Mouse (Mus musculus) kidney, embryonic 14.5 days (tissue): ENCODE measurements around the gene Tnni3. TPM values are rescaled to one million over a fixed set of nuclear protein-coding genes. Genes with fewer than 3 reads are reported as not detected.
A peak's percentile ranks its signal among the peaks of the same experiment; 100 is the strongest.

Experiments
- ATAC-seq: fragments of 200-750 bp; cut with Nextera tagmentation; 2 replicates; pipeline ENCODE4 v1.8.0; 2017; ENCODE audit warnings: moderate number of reproducible peaks, mild to moderate bottlenecking, moderate TSS enrichment, moderate library complexity; ENCODE audit not compliant: low FRiP score, low TSS enrichment
- H3K27ac ChIP-seq: fragments of 300-500 bp; sonication (generic); 2 replicates; pipeline ENCODE4 v1.5.1; 2014; ENCODE audit warnings: low read depth, mild to moderate bottlenecking, low read length, moderate library complexity, mixed read lengths
- H3K27me3 ChIP-seq: fragments of 300-500 bp; sonication (generic); 2 replicates; pipeline ENCODE4 v1.6.1; 2014; ENCODE audit warnings: mild to moderate bottlenecking, low read length; ENCODE audit not compliant: control insufficient read depth, insufficient read depth
- H3K36me3 ChIP-seq: fragments of 300-500 bp; sonication (generic); 2 replicates; pipeline ENCODE4 v1.6.1; 2014; ENCODE audit warnings: low read length, mixed read lengths; ENCODE audit not compliant: control insufficient read depth, insufficient read depth
- H3K4me1 ChIP-seq: fragments of 300-500 bp; sonication (generic); 2 replicates; pipeline ENCODE4 v1.6.1; 2014; ENCODE audit warnings: low read length, mixed read lengths; ENCODE audit not compliant: control insufficient read depth, insufficient read depth
- H3K4me2 ChIP-seq: fragments of 300-500 bp; sonication (generic); replicated peaks from 2 replicates; pipeline ENCODE4 v1.6.1; 2014; ENCODE audit warnings: low read depth, mild to moderate bottlenecking, low read length
- H3K4me3 ChIP-seq: fragments of 300-500 bp; sonication (generic); 2 replicates; pipeline ENCODE4 v1.5.1; 2014; ENCODE audit warnings: mild to moderate bottlenecking, low read length
- H3K9ac ChIP-seq: fragments of 300-500 bp; sonication (generic); 2 replicates; pipeline ENCODE4 v1.6.1; 2014; ENCODE audit warnings: low read depth, mild to moderate bottlenecking, low read length, moderate library complexity
- H3K9me3 ChIP-seq: fragments of 300-500 bp; sonication (generic); 2 replicates; pipeline ENCODE4 v1.6.1; 2016; ENCODE audit warnings: low read length; ENCODE audit not compliant: control insufficient read depth
- WGBS: fragments of 180-500 bp; shearing (Covaris S2); extraction: QIAGEN DNeasy Blood & Tissue Kit; methylation state at CpG from one replicate; pipeline ENCODE4 v1.1.7; 2014; 5-methylcytosine and 5-hydroxymethylcytosine counted together
- polyA plus RNA-seq: library from polyadenylated mRNA; unstranded; fragments of >200 nt; fragmentation: Nextera tagmentation; extraction: Ambion mirVana; gene quantifications from 2 replicates; pipeline ENCODE4 v1.2.1, GENCODE M21; 2014

The Tnni3 gene
- polyA plus RNA-seq, 1 experiment from 2014 or later = 4.9 TPM

DNA sequence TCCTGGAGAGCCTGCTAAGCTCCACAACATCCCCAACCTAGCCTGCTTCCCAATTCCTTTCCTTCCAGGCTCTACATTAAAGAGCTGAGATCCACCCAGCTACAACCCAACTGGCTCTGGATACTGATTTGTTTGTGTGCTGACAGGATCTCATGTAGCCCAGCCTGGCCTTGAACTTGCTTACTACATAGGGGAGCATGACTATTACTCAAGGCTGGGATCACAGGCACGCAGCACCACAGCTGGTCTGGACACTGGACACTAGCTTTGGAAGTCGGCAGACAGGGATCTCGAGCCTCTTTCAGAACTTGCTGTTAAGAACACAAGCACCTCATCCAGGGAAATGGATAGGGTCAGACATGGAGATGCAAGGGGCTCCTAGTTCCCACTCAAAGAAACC lies 27.6 kb downstream of the Tnni3 start:
- peaks cover 23% of the 10 kb centered on the region for H3K4me1 ChIP-seq
- WGBS = 93% methylated on average over 3 of the region's 3 CpGs
- no peak overlapping the region for H3K4me2 ChIP-seq
- H3K9ac ChIP-seq = no peak overlapping the region
- H3K4me3 ChIP-seq = no peak overlapping the region
- no peak for ATAC-seq
- H3K27ac ChIP-seq = no peak overlapping the region
- H3K36me3 ChIP-seq = peaks cover 25% of the 10 kb centered on the region
- no peaks in the 10 kb centered on the region for H3K27me3 ChIP-seq
- no peaks in the 10 kb centered on the region for H3K9me3 ChIP-seq

DNA sequence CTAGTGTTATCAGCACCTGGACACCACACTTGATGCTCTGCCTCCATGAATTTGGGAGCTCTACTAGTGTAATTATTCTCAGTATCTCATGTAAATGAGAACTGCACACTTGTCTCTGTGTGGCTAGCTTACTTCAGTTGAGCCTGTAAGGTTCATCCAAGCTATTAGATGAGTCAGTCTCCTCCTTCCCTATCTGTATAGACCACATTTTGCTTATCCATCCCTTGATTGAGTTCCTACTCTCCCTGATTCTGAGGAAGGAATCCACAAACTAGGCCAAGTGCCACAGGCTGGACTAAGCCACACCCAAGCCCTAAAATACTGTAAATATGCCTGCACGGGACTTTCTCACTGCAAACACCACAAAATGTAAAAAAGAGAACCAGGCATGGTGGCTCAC lies 30.0 kb downstream of the Tnni3 start:
- Histone ChIP-seq H3K27me3 (no peaks in the 10 kb centered on the region), H3K9me3 (no peaks in the 10 kb centered on the region), H3K9ac (no peak overlapping the region), H3K36me3 (peaks cover 36% of the 10 kb centered on the region), H3K27ac (no peak overlapping the region), H3K4me2 (no peak overlapping the region), H3K4me1 (peaks cover 9% of the 10 kb centered on the region), H3K4me3 (no peak overlapping the region)
- no peak for ATAC-seq
- WGBS = 82% methylated on average over 1 of the region's 1 CpGs

DNA sequence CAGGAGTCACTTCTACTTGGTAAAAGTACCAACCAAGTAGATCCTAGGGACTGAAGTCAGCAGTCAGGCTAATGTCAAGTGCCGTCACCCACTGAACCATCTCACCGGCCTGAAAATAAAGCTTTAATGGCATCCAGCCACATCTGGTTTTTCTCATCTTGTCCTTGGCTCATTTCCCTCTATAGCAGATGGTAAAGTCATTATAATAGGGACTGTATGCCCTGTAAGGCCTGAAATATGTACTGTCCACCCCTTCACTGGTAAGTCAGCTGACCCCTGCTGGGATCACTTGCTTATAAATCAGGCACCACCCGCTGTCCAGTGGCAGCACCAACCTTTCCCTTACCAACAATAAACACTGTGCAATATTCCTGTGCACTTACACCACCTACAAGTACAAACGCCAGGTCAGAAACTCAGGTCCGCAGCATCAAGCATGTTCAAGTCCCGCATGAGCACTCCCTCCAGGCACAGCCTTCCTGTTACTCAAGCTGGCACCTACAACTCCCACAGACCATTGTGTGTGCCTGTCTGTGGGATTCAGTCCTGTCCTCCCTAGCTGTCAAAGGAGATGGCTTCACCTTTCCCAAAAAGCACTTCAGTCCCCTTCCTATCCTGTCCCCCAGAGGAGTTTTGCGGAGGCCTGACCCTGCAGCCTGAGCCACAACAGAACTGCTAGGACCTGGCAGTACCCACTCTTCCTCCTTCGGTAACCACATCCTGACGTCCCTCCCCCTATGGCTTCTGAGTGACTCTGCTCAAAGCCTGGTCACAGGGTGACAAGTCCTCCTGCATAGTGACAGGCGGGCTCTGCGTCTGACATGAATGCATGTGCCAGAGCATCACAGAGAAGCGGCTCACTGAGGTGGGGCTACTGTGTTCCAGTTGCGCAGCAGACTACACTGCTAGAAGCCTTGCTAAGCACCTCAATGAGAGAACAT lies 31.5 kb downstream of the Tnni3 start:
- H3K9ac ChIP-seq = no peak overlapping the region; the same call in 1 of the 2 replicates
- no peaks in the 10 kb centered on the region for H3K27me3 ChIP-seq
- H3K27ac ChIP-seq = no peak overlapping the region
- no peak overlapping the region for H3K4me3 ChIP-seq
- H3K9me3 ChIP-seq = no peaks in the 10 kb centered on the region
- H3K4me1 ChIP-seq = no peaks in the 10 kb centered on the region
- peaks cover 45% of the 10 kb centered on the region for H3K36me3 ChIP-seq
- WGBS = 68% methylated on average over 13 of the region's 13 CpGs
- peak; percentile 75 for ATAC-seq
- H3K4me2 ChIP-seq = no peak overlapping the region

DNA sequence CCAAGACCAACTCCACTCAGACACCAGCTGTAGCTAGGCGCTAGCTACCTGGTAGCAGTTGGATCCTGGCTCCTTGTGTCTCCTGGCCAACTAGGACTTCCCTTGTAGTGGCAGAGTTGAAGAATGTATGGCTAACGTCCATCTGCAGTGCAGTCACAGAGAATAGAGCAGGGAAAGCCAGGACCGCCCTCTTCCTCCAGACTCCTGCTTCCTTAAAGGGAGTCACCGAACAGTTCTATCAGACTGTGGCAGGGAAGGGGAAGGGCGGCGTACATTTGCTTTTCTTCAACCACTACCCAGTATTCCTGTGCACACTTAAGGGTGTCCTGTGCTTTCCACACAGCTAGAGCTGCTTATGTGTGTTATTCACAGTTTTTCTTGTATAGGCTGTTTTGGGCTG lies 32.7 kb downstream of the Tnni3 start:
- no peak for ATAC-seq
- Histone ChIP-seq H3K4me1 (no peaks in the 10 kb centered on the region), H3K9me3 (no peaks in the 10 kb centered on the region), H3K9ac (no peak overlapping the region), H3K36me3 (peaks cover 37% of the 10 kb centered on the region), H3K4me3 (no peak overlapping the region), H3K4me2 (no peak overlapping the region), H3K27me3 (no peaks in the 10 kb centered on the region), H3K27ac (no peak overlapping the region)
- WGBS = 81% methylated on average over 6 of the region's 6 CpGs

DNA sequence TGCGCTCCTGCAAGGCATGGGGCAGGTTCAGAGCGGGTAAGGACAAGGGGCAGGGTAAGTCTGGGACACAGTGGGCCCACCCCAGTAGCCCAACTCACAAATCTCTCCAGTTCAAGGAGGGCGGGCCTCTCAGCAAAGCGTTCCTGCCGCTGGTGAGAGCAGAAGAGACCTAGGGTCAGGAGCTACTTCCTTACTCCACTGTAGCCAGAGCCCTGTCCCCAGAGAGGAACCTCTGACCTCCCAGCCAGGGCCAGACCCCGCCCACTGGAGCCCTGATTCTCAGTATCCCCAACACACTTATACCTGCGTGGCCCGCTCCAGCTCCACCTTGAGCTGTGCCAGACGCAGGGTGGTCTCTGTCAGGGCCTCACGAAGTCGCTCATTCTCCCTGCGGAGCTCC lies 41.7 kb downstream of the Tnni3 start:
- H3K4me2 ChIP-seq = no peak overlapping the region
- peaks cover 55% of the 10 kb centered on the region for H3K36me3 ChIP-seq
- H3K9ac ChIP-seq = no peak overlapping the region
- H3K9me3 ChIP-seq = no peaks in the 10 kb centered on the region
- 88% methylated on average over 12 of the region's 12 CpGs for WGBS
- H3K27ac ChIP-seq = no peak overlapping the region
- H3K4me1 ChIP-seq = peaks cover 10% of the 10 kb centered on the region
- no peak overlapping the region for H3K4me3 ChIP-seq
- H3K27me3 ChIP-seq = no peaks in the 10 kb centered on the region
- no peak for ATAC-seq

DNA sequence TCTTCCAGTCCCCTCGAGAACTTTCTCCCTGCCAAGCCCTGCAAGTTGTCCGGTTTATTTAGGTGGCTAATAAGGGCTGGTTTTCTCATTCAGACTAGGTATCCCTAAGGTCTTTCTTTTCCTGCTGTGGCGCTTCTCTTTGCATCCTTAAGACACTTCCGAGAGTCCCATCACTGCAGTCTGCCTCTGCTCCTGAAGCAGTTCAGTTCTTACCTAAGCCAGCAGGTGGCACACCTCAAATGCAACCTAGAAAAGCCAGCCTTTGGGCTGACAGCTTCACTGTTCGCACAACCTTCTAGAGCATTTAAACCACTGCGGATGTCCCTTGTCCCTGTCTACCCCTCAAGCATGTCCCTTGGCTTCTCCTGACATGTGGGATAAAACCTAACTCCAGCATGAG lies 44.4 kb downstream of the Tnni3 start:
- H3K9ac ChIP-seq = no peak overlapping the region
- no peak overlapping the region for H3K4me2 ChIP-seq
- H3K9me3 ChIP-seq = no peaks in the 10 kb centered on the region
- H3K4me3 ChIP-seq = no peak overlapping the region
- peaks cover 8% of the 10 kb centered on the region; the same call in 1 of the 2 replicates for H3K27me3 ChIP-seq
- H3K27ac ChIP-seq = no peak overlapping the region
- ATAC-seq = no peak
- H3K36me3 ChIP-seq = peaks cover 38% of the 10 kb centered on the region
- peaks cover 10% of the 10 kb centered on the region for H3K4me1 ChIP-seq
- WGBS = 22% methylated on average over 6 of the region's 6 CpGs

DNA sequence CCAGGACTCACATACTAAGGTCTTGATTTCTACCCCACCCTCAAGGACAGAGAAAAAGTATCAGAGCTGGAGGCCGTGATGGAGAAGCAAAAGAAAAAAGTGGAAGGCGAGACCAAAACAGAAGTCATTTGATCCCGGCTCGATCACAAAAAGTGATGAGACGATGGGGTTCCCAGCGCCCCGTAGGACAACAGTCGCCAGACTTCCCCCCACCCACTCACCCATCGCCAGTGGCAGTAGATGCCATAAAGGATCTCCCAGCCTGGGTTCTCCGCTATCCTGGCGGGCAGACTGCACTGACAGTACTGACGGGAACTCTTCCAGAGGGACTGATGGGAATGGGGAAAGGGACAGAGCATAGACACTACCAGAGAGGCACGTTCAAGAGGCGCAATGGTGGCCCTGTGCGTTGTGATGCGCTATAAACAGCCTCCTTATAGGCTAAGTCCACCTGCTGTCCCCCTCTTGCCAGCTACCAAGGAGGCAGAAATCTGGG lies 45.2 kb downstream of the Tnni3 start:
- WGBS = 2% methylated on average over 16 of the region's 16 CpGs
- Histone ChIP-seq H3K4me1 (peaks cover 10% of the 10 kb centered on the region), H3K4me2 (peak overlapping the region; percentile 67), H3K9me3 (no peaks in the 10 kb centered on the region), H3K27me3 (peaks cover 14% of the 10 kb centered on the region; the same call in 1 of the 2 replicates), H3K27ac (peak overlapping the region; percentile 66; the same call in 1 of the 2 replicates), H3K9ac (peak overlapping the region; percentile 51; the same call in 1 of the 2 replicates), H3K4me3 (peak overlapping the region; percentile 42), H3K36me3 (peaks cover 30% of the 10 kb centered on the region)
- ATAC-seq = peak; percentile 4; the same call in 1 of the 2 replicates

DNA sequence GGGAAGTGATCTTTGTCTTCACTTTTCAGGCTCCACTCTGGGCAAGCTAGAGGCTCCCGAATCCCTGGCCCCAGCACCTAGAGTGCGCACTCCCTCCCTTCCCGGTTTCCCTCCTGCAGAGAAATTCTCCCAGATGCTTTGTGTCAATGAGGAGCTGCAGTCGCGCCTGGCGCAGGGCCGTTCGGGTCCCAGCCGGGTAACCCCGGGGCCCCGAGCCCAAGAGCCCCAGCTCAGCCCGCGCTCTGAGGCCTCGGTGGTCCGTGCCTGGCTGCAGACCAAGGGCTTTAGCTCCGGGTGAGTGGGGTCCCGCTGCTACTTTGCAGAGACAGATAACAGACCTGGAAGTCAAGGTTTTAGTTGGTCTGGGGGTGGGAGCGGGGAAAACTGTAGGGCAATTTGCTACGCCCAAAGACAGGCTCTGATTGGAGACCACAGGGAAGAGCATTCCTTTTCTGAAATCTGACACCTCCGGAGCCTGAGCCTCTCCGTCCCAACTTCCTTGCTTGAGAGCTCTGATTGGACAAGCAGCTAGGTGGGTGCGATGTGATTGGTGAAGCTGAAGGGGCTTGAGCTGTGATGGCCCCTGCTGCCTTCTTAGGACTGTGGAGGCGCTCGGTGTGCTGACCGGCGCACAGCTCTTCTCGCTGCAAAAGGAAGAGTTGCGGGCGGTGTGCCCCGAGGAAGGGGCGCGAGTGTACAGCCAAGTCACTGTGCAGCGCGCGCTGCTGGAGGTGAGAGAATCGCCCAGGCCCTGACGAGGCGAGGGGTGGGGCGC lies 45.8 kb downstream of the Tnni3 start:
- peak overlapping the region; percentile 67 for H3K4me2 ChIP-seq
- H3K9ac ChIP-seq = peak overlapping the region; percentile 51
- peak overlapping the region; percentile 42 for H3K4me3 ChIP-seq
- under 1% methylated on average over 39 of the region's 39 CpGs for WGBS
- H3K4me1 ChIP-seq = peaks cover 10% of the 10 kb centered on the region
- H3K27me3 ChIP-seq = peaks cover 16% of the 10 kb centered on the region; the same call in 1 of the 2 replicates
- peak; percentile 96 for ATAC-seq
- no peaks in the 10 kb centered on the region for H3K9me3 ChIP-seq
- peak overlapping the region; percentile 83 for H3K27ac ChIP-seq
- peaks cover 24% of the 10 kb centered on the region for H3K36me3 ChIP-seq
